Mouse (Mus musculus) G1E (cell line): ENCODE measurements at regions not wholly inside any gene's neighbourhood (a gene's known extent, or its start where the extent isn't known, plus 50 kb on each side); places are given as distances from the start of the nearest gene placed in this dataset.

Experiments
- GATA1 ChIP-seq: IDR thresholded peaks from 2 replicates; pipeline ENCODE4 v1.6.1; 2012; ENCODE audit warnings: borderline replicate concordance, low read length, inconsistent platforms, mixed read lengths
- POLR2AphosphoS5 ChIP-seq: IDR thresholded peaks from 2 replicates; pipeline ENCODE4 v1.6.1; 2012; ENCODE audit warnings: low read depth, low read length, inconsistent platforms; ENCODE audit not compliant: insufficient replicate concordance
- TAL1 ChIP-seq: conservative IDR thresholded peaks from 2 replicates; pipeline ENCODE4 v1.6.1; 2012; ENCODE audit warnings: low read depth, low read length, inconsistent platforms, mixed read lengths

- TF ChIP-seq GATA1 = no peak
- no peak for TF ChIP-seq POLR2AphosphoS5
- TF ChIP-seq TAL1 = no peak
Observed at GRCm38 (mm10) chr16:65683703-65684320, 121.3 kb upstream of the Chmp2b start.
